10 mouse cellular contexts compared by ENCODE assay signal in genomic region chr14:25345995-25346394, GRCm38 (mm10).
DNase-seq lines count a peak whose midpoint lies in the region; ATAC-seq and TF ChIP-seq lines count a peak whose summit lies in the region.
"Had no signal": no experiment of that assay in that cellular context is flagged by ENCODE, and none has a peak within 500 bp of the region (broad histone marks: within the 10 kb centered on the region; RNA-seq: fewer than 3 reads in every experiment).

No protein-coding gene starts in this region.

- TF ChIP-seq CTCF in heart, adult 2 months (IDR thresholded peaks at IDR 0.05): no peak

- no peaks in the 10 kb centered on the region for H3K27me3 ChIP-seq in heart, adult 2 months (ENCODE audit: control insufficient read depth, insufficient read depth, low read length)
- no peaks in the 10 kb centered on the region for H3K27me3 ChIP-seq in hindbrain, embryonic 14.5 days (ENCODE audit: control insufficient read depth, insufficient read depth, low read length)
- H3K27me3 ChIP-seq in intestine, embryonic 16.5 days (replicated peaks; ENCODE audit: control insufficient read depth, insufficient read depth, low read length): no peaks in the 10 kb centered on the region

- ATAC-seq in common myeloid progenitor, adult 5-6 weeks (replicated peaks; ENCODE audit: low read depth, poor library complexity, severe bottlenecking): peak; percentile 88
- ATAC-seq in hindbrain, embryonic 14.5 days (ENCODE audit: low FRiP score): no peak
- no peak for ATAC-seq in intestine, embryonic 16.5 days
- ATAC-seq: midbrain, embryonic 16.5 days had no signal

- no peaks in the 10 kb centered on the region for H3K36me3 ChIP-seq in heart, adult 2 months (ENCODE audit: control insufficient read depth, insufficient read depth, low read length)
- no peaks in the 10 kb centered on the region for H3K36me3 ChIP-seq in hindbrain, embryonic 14.5 days (replicated peaks; ENCODE audit: control insufficient read depth, insufficient read depth)
- no peaks in the 10 kb centered on the region for H3K36me3 ChIP-seq in intestine, embryonic 16.5 days (ENCODE audit: control insufficient read depth, insufficient read depth, low read length)

- H3K9me3 ChIP-seq in hindbrain, embryonic 14.5 days (ENCODE audit: control insufficient read depth, low read length): no peaks in the 10 kb centered on the region
- no peaks in the 10 kb centered on the region for H3K9me3 ChIP-seq in intestine, embryonic 16.5 days (ENCODE audit: control insufficient read depth, low read length)

- no peak overlapping the region for H3K27ac ChIP-seq in heart, adult 2 months
- no peak overlapping the region for H3K27ac ChIP-seq in hindbrain, embryonic 14.5 days
- no peak overlapping the region for H3K27ac ChIP-seq in intestine, embryonic 16.5 days (ENCODE audit: low read length)

- no peaks in the 10 kb centered on the region for H3K79me2 ChIP-seq in heart, adult 2 months (replicated peaks; ENCODE audit: control insufficient read depth, insufficient read depth, low read length)

- WGBS in heart, adult 2 months: 41% methylated on average over 2 of the region's 2 CpGs
- 62% methylated on average over 2 of the region's 2 CpGs for WGBS in hindbrain, embryonic 14.5 days
- WGBS in intestine, embryonic 16.5 days: 48% methylated on average over 2 of the region's 2 CpGs

- intact Hi-C loops in heart, adult 2 months (cut with DNase I): no loop called here
- intact Hi-C loops in heart, postnatal 25 days (cut with DNase I): loop anchor here (5.0 kb wide), 1 partner anchor 34 kb away; no protein-coding TSS in a partner anchor

- no peak overlapping the region for H3K4me2 ChIP-seq in hindbrain, embryonic 14.5 days (replicated peaks)
- H3K4me2 ChIP-seq in intestine, embryonic 16.5 days (ENCODE audit: low read depth, low read length): no peak overlapping the region

- TF ChIP-seq EP300 in heart, adult 2 months (IDR thresholded peaks at IDR 0.05; ENCODE audit: insufficient read depth, low read depth, low read length): peak; percentile 71; the same call in 1 of the 2 replicates

- peaks cover 9% of the 10 kb centered on the region for H3K4me1 ChIP-seq in heart, adult 2 months (ENCODE audit: control insufficient read depth, insufficient read depth, low read length)
- H3K4me1 ChIP-seq in hindbrain, embryonic 14.5 days (replicated peaks; ENCODE audit: control insufficient read depth, insufficient read depth, low read length): peaks cover 5% of the 10 kb centered on the region; the same call in 1 of the 2 replicates
- peaks cover 34% of the 10 kb centered on the region for H3K4me1 ChIP-seq in intestine, embryonic 16.5 days (ENCODE audit: control insufficient read depth, insufficient read depth, low read length)

- H3K4me3 ChIP-seq in heart, adult 2 months: no peak overlapping the region
- no peak overlapping the region for H3K4me3 ChIP-seq in hindbrain, embryonic 14.5 days (replicated peaks; ENCODE audit: low read length)
- no peak overlapping the region for H3K4me3 ChIP-seq in intestine, embryonic 16.5 days (ENCODE audit: low read length)

- DNase-seq in heart, adult 2 months: peak in 1 of 2 experiments; percentile 57
- no peak for DNase-seq in heart, postnatal 25 days (ENCODE audit: low spot score)
- peak; percentile 63 for DNase-seq in adipocyte (ENCODE audit: low spot score)
- peak; percentile 80 for DNase-seq in lung, postnatal 36 days
- DNase-seq in B cell, adult 2 months: no peak
- DNase-seq in hindbrain, embryonic 14.5 days (ENCODE audit: low spot score): no peak
- DNase-seq: kidney, postnatal 14 days had no signal

- H3K9ac ChIP-seq in heart, adult 2 months (ENCODE audit: low read depth, low read length): no peak overlapping the region
- H3K9ac ChIP-seq in hindbrain, embryonic 14.5 days: no peak overlapping the region
- H3K9ac ChIP-seq in intestine, embryonic 16.5 days (ENCODE audit: low read depth, low read length): no peak overlapping the region

- TF ChIP-seq POLR2A in heart, adult 2 months (IDR thresholded peaks at IDR 0.05; ENCODE audit: insufficient read depth, low read depth, low read length): no peak

Comparison
In these comparisons a context has a peak if more than half of its experiments do, and no peak if none do; other contexts are left out.
1. DNase-seq: peak in adipocyte (single experiment) and lung, postnatal 36 days (single experiment); none in heart, postnatal 25 days (single experiment), B cell, adult 2 months (0 of 2) and hindbrain, embryonic 14.5 days (single experiment).